Mouse (Mus musculus) CH12.LX (cell line): ENCODE data around the gene Astn2.

Source experiments
- BHLHE40 ChIP-seq: IDR thresholded peaks from 2 replicates; pipeline ENCODE4 v1.6.1; 2011; ENCODE audit warnings: mild to moderate bottlenecking, low read depth, low read length, improper control_type of control experiment
- CHD1 ChIP-seq: IDR thresholded peaks from 2 replicates; pipeline ENCODE4 v1.6.1; 2012; ENCODE audit warnings: low read depth, low read length, improper control_type of control experiment, inconsistent platforms
- CHD2 ChIP-seq: IDR thresholded peaks from 2 replicates; pipeline ENCODE4 v1.6.1; 2011; ENCODE audit warnings: low read length, improper control_type of control experiment
- ELF1 ChIP-seq: IDR thresholded peaks from 2 replicates; pipeline ENCODE4 v1.6.1; 2014; ENCODE audit warnings: low read depth, mild to moderate bottlenecking, inconsistent platforms, low read length, improper control_type of control experiment
- ETS1 ChIP-seq: conservative IDR thresholded peaks from 2 replicates; pipeline ENCODE4 v1.6.1; 2012; ENCODE audit warnings: low read depth, mild to moderate bottlenecking, inconsistent platforms, low read length, improper control_type of control experiment, moderate library complexity
- MAX ChIP-seq: IDR thresholded peaks from 2 replicates; pipeline ENCODE4 v1.6.1; 2011; ENCODE audit warnings: low read length, improper control_type of control experiment
- NRF1 ChIP-seq: IDR thresholded peaks from 2 replicates; pipeline ENCODE4 v1.6.1; 2014; ENCODE audit warnings: low read depth, mild to moderate bottlenecking, inconsistent platforms, low read length, improper control_type of control experiment, moderate library complexity
- POLR2A ChIP-seq: IDR thresholded peaks from 2 replicates; pipeline ENCODE4 v1.6.1; 2011; ENCODE audit warnings: low read depth, mild to moderate bottlenecking, improper control_type of control experiment, low read length
- ZC3H11A ChIP-seq: IDR thresholded peaks from 2 replicates; pipeline ENCODE4 v1.6.1; 2012; ENCODE audit warnings: low read depth, mild to moderate bottlenecking, inconsistent platforms, low read length, improper control_type of control experiment

DNA sequence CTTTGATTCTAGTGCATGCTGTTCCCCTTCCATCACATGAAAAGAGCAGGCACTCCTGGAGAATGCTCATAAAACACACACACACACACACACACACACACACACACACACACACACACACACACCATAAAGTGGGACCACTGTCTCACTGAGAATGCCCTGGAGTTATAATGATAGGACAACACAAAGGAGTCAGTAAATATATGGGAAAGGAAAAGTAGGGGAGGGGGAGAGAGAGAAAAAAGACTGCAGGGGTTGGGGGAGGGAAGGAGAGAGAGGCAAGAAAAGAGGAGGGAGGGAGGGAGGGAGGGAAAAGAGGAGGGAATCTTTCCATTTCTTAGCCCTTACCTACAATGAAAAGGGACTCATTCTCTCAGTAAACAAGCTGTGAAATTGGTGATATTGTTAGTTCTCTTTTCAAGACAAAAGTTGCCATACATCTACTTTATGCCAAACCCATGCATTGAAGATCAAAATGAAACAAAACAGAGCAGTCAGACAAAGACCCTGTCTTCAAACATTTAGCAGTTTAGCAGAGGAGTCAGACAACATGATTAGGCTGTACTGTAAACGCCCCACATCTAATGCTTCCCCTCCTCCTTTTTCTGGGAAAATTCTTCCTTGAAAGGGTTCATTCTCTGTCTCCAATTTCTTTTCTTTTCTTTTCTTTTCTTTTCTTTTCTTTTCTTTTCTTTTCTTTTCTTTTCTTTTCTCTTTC, 717.2 kb downstream of the Astn2 start:
- TF ChIP-seq CHD2 = no peak
- no peak for TF ChIP-seq NRF1
- no peak for TF ChIP-seq ELF1
- no peak for TF ChIP-seq POLR2A
- no peak for TF ChIP-seq ETS1
- no peak for TF ChIP-seq CHD1
- no peak for TF ChIP-seq MAX
- no peak for TF ChIP-seq ZC3H11A
- no peak for TF ChIP-seq BHLHE40
